Mouse (Mus musculus): ENCODE data around the gene Pigk. TPM values are rescaled to one million over a fixed set of nuclear protein-coding genes. Genes with fewer than 3 reads are reported as not detected.

Gene Pigk
- polyA plus RNA-seq, 1 experiment from 2014 or later: 41.5 TPM

- H3K9ac ChIP-seq (replicated peaks): no peak overlapping the region
- H3K4me2 ChIP-seq (replicated peaks): no peak overlapping the region
- H3K36me3 ChIP-seq: no peaks in the 10 kb centered on the region
- 80% methylated on average over 23 of the region's 23 CpGs for WGBS
- H3K9me3 ChIP-seq: no peaks in the 10 kb centered on the region
- no peaks in the 10 kb centered on the region for H3K4me1 ChIP-seq
- no peaks in the 10 kb centered on the region for H3K27me3 ChIP-seq
- no peak for ATAC-seq (ENCODE audit: low FRiP score, low read depth)
- no peak overlapping the region for H3K4me3 ChIP-seq
- H3K27ac ChIP-seq (replicated peaks): no peak overlapping the region
Observed at GRCm38 (mm10) chr3:152912216-152913101, 198.6 kb downstream of the Pigk start.

- no peaks in the 10 kb centered on the region for H3K4me1 ChIP-seq
- no peak overlapping the region for H3K27ac ChIP-seq (replicated peaks)
- no peak overlapping the region for H3K4me3 ChIP-seq
- 95% methylated on average over 10 of the region's 10 CpGs for WGBS
- no peaks in the 10 kb centered on the region for H3K9me3 ChIP-seq
- no peaks in the 10 kb centered on the region for H3K36me3 ChIP-seq
- no peak for ATAC-seq (ENCODE audit: low FRiP score, low read depth)
- no peak overlapping the region for H3K9ac ChIP-seq (replicated peaks)
- no peak overlapping the region for H3K4me2 ChIP-seq (replicated peaks)
- H3K27me3 ChIP-seq: no peaks in the 10 kb centered on the region
Observed at GRCm38 (mm10) chr3:152913150-152913549, 199.2 kb downstream of the Pigk start.

GRCm38 (mm10) chr3:152913625-152914024 is 199.7 kb downstream of the Pigk start:
- Histone ChIP-seq H3K4me1 (no peaks in the 10 kb centered on the region), H3K36me3 (no peaks in the 10 kb centered on the region), H3K4me2 (replicated peaks) (no peak overlapping the region), H3K9ac (replicated peaks) (no peak overlapping the region), H3K27me3 (no peaks in the 10 kb centered on the region), H3K27ac (replicated peaks) (no peak overlapping the region), H3K9me3 (no peaks in the 10 kb centered on the region), H3K4me3 (no peak overlapping the region)
- ATAC-seq (ENCODE audit: low FRiP score, low read depth): no peak
- 98% methylated on average over 3 of the region's 3 CpGs for WGBS

GRCm38 (mm10) chr3:152914376-152914775 is 200.5 kb downstream of the Pigk start:
- Histone ChIP-seq H3K27ac (replicated peaks) (no peak overlapping the region), H3K9ac (replicated peaks) (no peak overlapping the region), H3K4me3 (no peak overlapping the region), H3K36me3 (no peaks in the 10 kb centered on the region), H3K27me3 (no peaks in the 10 kb centered on the region), H3K9me3 (no peaks in the 10 kb centered on the region), H3K4me1 (no peaks in the 10 kb centered on the region), H3K4me2 (replicated peaks) (no peak overlapping the region)
- ATAC-seq (ENCODE audit: low FRiP score, low read depth): no peak
- 93% methylated on average over 6 of the region's 6 CpGs for WGBS

GRCm38 (mm10) chr3:152917579-152917978 is 203.7 kb downstream of the Pigk start:
- Histone ChIP-seq H3K27me3 (no peaks in the 10 kb centered on the region), H3K4me3 (no peak overlapping the region), H3K4me2 (replicated peaks) (no peak overlapping the region), H3K9me3 (no peaks in the 10 kb centered on the region), H3K9ac (replicated peaks) (no peak overlapping the region), H3K4me1 (no peaks in the 10 kb centered on the region), H3K36me3 (no peaks in the 10 kb centered on the region), H3K27ac (replicated peaks) (no peak overlapping the region)
- no peak for ATAC-seq (ENCODE audit: low FRiP score, low read depth)
- 86% methylated on average over 8 of the region's 8 CpGs for WGBS

GRCm38 (mm10) chr3:152919101-152919500 is 205.2 kb downstream of the Pigk start:
- H3K9ac ChIP-seq (replicated peaks): no peak overlapping the region
- no peaks in the 10 kb centered on the region for H3K27me3 ChIP-seq
- no peak overlapping the region for H3K4me2 ChIP-seq (replicated peaks)
- no peak for ATAC-seq (ENCODE audit: low FRiP score, low read depth)
- H3K4me1 ChIP-seq: no peaks in the 10 kb centered on the region
- H3K36me3 ChIP-seq: no peaks in the 10 kb centered on the region
- H3K4me3 ChIP-seq: no peak overlapping the region
- 82% methylated on average over 10 of the region's 10 CpGs for WGBS
- H3K27ac ChIP-seq (replicated peaks): no peak overlapping the region
- H3K9me3 ChIP-seq: no peaks in the 10 kb centered on the region

- H3K4me2 ChIP-seq (replicated peaks): no peak overlapping the region
- 84% methylated on average over 3 of the region's 3 CpGs for WGBS
- no peaks in the 10 kb centered on the region for H3K27me3 ChIP-seq
- H3K27ac ChIP-seq (replicated peaks): no peak overlapping the region
- no peak overlapping the region for H3K9ac ChIP-seq (replicated peaks)
- H3K36me3 ChIP-seq: no peaks in the 10 kb centered on the region
- H3K9me3 ChIP-seq: no peaks in the 10 kb centered on the region
- H3K4me1 ChIP-seq: no peaks in the 10 kb centered on the region
- no peak for ATAC-seq (ENCODE audit: low FRiP score, low read depth)
- H3K4me3 ChIP-seq: no peak overlapping the region
Observed at GRCm38 (mm10) chr3:152920365-152920764, 206.5 kb downstream of the Pigk start.

- WGBS: 77% methylated on average over 15 of the region's 15 CpGs
- peaks cover 7% of the 10 kb centered on the region for H3K4me1 ChIP-seq
- no peak overlapping the region for H3K4me3 ChIP-seq
- no peaks in the 10 kb centered on the region for H3K9me3 ChIP-seq
- ATAC-seq (ENCODE audit: low FRiP score, low read depth): no peak
- no peak overlapping the region for H3K4me2 ChIP-seq (replicated peaks)
- no peaks in the 10 kb centered on the region for H3K27me3 ChIP-seq
- H3K27ac ChIP-seq (replicated peaks): no peak overlapping the region
- H3K36me3 ChIP-seq: no peaks in the 10 kb centered on the region
- H3K9ac ChIP-seq (replicated peaks): no peak overlapping the region
Observed at GRCm38 (mm10) chr3:152923530-152923929, 209.6 kb downstream of the Pigk start.

- H3K27ac ChIP-seq (replicated peaks): no peak overlapping the region
- 92% methylated on average over 8 of the region's 8 CpGs for WGBS
- H3K4me2 ChIP-seq (replicated peaks): no peak overlapping the region
- ATAC-seq (ENCODE audit: low FRiP score, low read depth): no peak
- peaks cover 7% of the 10 kb centered on the region for H3K4me1 ChIP-seq
- no peak overlapping the region for H3K4me3 ChIP-seq
- no peak overlapping the region for H3K9ac ChIP-seq (replicated peaks)
- H3K36me3 ChIP-seq: no peaks in the 10 kb centered on the region
- no peaks in the 10 kb centered on the region for H3K27me3 ChIP-seq
- H3K9me3 ChIP-seq: no peaks in the 10 kb centered on the region
Observed at GRCm38 (mm10) chr3:152925364-152925763, 211.5 kb downstream of the Pigk start.

GRCm38 (mm10) chr3:152926166-152926565 is 212.3 kb downstream of the Pigk start:
- Histone ChIP-seq H3K4me1 (peaks cover 7% of the 10 kb centered on the region), H3K27ac (replicated peaks) (no peak overlapping the region), H3K27me3 (no peaks in the 10 kb centered on the region), H3K4me2 (replicated peaks) (no peak overlapping the region), H3K4me3 (no peak overlapping the region), H3K9ac (replicated peaks) (no peak overlapping the region), H3K9me3 (no peaks in the 10 kb centered on the region), H3K36me3 (no peaks in the 10 kb centered on the region)
- no peak for ATAC-seq (ENCODE audit: low FRiP score, low read depth)
- 77% methylated on average over 4 of the region's 4 CpGs for WGBS

GRCm38 (mm10) chr3:152928287-152928975 is 214.5 kb downstream of the Pigk start:
- H3K4me1 ChIP-seq: peaks cover 7% of the 10 kb centered on the region
- H3K36me3 ChIP-seq: no peaks in the 10 kb centered on the region
- no peak overlapping the region for H3K4me3 ChIP-seq
- no peak overlapping the region for H3K9ac ChIP-seq (replicated peaks)
- no peak overlapping the region for H3K27ac ChIP-seq (replicated peaks)
- H3K27me3 ChIP-seq: no peaks in the 10 kb centered on the region
- ATAC-seq (ENCODE audit: low FRiP score, low read depth): no peak
- WGBS: 78% methylated on average over 13 of the region's 13 CpGs
- H3K4me2 ChIP-seq (replicated peaks): no peak overlapping the region
- H3K9me3 ChIP-seq: no peaks in the 10 kb centered on the region

- H3K9ac ChIP-seq (replicated peaks): no peak overlapping the region
- H3K27ac ChIP-seq (replicated peaks): no peak overlapping the region
- WGBS: 76% methylated on average over 10 of the region's 10 CpGs
- H3K27me3 ChIP-seq: no peaks in the 10 kb centered on the region
- no peak overlapping the region for H3K4me2 ChIP-seq (replicated peaks)
- H3K36me3 ChIP-seq: no peaks in the 10 kb centered on the region
- peaks cover 7% of the 10 kb centered on the region for H3K4me1 ChIP-seq
- no peaks in the 10 kb centered on the region for H3K9me3 ChIP-seq
- no peak for ATAC-seq (ENCODE audit: low FRiP score, low read depth)
- no peak overlapping the region for H3K4me3 ChIP-seq
Observed at GRCm38 (mm10) chr3:152929256-152929787, 215.4 kb downstream of the Pigk start.
